Mouse (Mus musculus) heart, postnatal 0 days (tissue): ENCODE results near the gene Mymx. TPM values are rescaled to one million over a fixed set of nuclear protein-coding genes. Genes with fewer than 3 reads are reported as not detected.
"Not testable (repeated sequence)": the region's sequence is repeated elsewhere in the genome, so short reads cannot be mapped to it uniquely, and the experiment has no call there.

Experiments
- ATAC-seq: fragments of 200-750 bp; cut with Nextera tagmentation; 2 replicates; pipeline ENCODE4 v1.8.0; 2017; ENCODE audit warnings: low read depth, moderate number of reproducible peaks, moderate library complexity; ENCODE audit not compliant: insufficient read depth
- DNase-seq: peaks from one replicate; pipeline ENCODE4 v3.0.0-alpha.2; 2016; ENCODE audit warnings: low spot score
- H3K27ac ChIP-seq: fragments of 300-500 bp; sonication (generic); 2 replicates; pipeline ENCODE4 v1.5.1; 2014; ENCODE audit warnings: low read depth, mild to moderate bottlenecking
- H3K27me3 ChIP-seq: fragments of 300-500 bp; sonication (generic); 2 replicates; pipeline ENCODE4 v1.6.1; 2014; ENCODE audit warnings: low read length, mixed read lengths; ENCODE audit not compliant: control insufficient read depth, insufficient read depth
- H3K36me3 ChIP-seq: fragments of 300-500 bp; sonication (generic); replicated peaks from 2 replicates; pipeline ENCODE4 v1.6.1; 2014; ENCODE audit warnings: low read length, mixed read lengths; ENCODE audit not compliant: control insufficient read depth, insufficient read depth
- H3K4me1 ChIP-seq: fragments of 300-500 bp; sonication (generic); 2 replicates; pipeline ENCODE4 v1.6.1; 2014; ENCODE audit warnings: antibody characterized with exemption; ENCODE audit not compliant: control insufficient read depth, insufficient read depth
- H3K4me2 ChIP-seq: fragments of 300-500 bp; sonication (generic); 2 replicates; pipeline ENCODE4 v1.6.1; 2014; ENCODE audit warnings: low read depth, mild to moderate bottlenecking, low read length, moderate library complexity
- H3K4me3 ChIP-seq: fragments of 300-500 bp; sonication (generic); 2 replicates; pipeline ENCODE4 v1.5.1; 2014; ENCODE audit warnings: low read depth, low read length
- H3K9ac ChIP-seq: fragments of 300-500 bp; sonication (generic); replicated peaks from 2 replicates; pipeline ENCODE4 v1.6.1; 2014; ENCODE audit warnings: low read depth, low read length, mixed read lengths
- H3K9me3 ChIP-seq: fragments of 300-500 bp; sonication (generic); replicated peaks from 2 replicates; pipeline ENCODE4 v1.6.1; 2016; ENCODE audit warnings: low read length; ENCODE audit not compliant: control insufficient read depth
- CTCF ChIP-seq: IDR thresholded peaks from 2 replicates; pipeline ENCODE4 v1.5.1; 2016; ENCODE audit warnings: antibody characterized with exemption, control low read depth, low read depth
- EP300 ChIP-seq: IDR thresholded peaks from 2 replicates; pipeline ENCODE4 v1.6.1; 2016; ENCODE audit warnings: antibody characterized with exemption, low read depth
- WGBS: fragments of 180-500 bp; shearing (Covaris S2); extraction: QIAGEN DNeasy Blood & Tissue Kit; methylation state at CpG from one replicate; pipeline ENCODE4 v1.1.7; 2014; 5-methylcytosine and 5-hydroxymethylcytosine counted together
- polyA plus RNA-seq: library from polyadenylated mRNA; unstranded; fragments of >200 nt; fragmentation: Nextera tagmentation; extraction: Ambion mirVana; gene quantifications from 2 replicates; pipeline ENCODE4 v1.2.1, GENCODE M21; 2015
- total RNA-seq: library from RNA; depleted of rRNA; stranded (reverse); fragments of >200 nt; gene quantifications from 2 replicates; pipeline ENCODE4 v1.2.3, GENCODE M21; 2014; ENCODE audit warnings: low replicate concordance

Mymx gene
- total and polyA plus RNA-seq, 2 experiments from 2014 or later = not detected

DNA sequence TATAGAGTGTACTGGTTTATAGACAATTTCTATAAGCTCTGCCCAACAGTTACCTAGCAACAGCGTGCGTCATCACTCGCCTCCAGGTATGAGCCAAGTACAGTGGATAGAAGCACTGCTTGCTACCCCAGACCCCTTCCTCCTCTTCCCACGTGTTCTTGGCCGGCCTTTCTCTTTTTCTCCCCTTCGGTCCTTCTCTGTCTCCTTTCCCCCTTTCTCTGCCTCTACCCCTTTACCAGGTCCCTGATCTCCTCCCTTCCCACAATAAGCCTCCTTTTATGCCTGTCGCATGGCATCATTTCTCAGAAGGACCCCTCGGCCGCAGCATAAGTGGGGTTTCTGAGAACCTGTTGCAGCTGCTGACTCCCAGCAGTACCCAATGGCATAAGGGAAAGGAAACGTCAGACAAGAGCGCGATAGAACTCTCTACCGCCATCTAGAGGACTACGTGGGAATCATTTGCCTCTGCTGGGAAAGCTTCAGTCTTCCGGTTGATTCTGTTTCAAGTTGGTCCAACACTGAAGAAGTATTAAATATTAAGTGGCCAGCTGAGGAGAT is 24.8 kb upstream of the Mymx start:
- Histone ChIP-seq H3K27me3 (no peaks in the 10 kb centered on the region), H3K36me3 (no peaks in the 10 kb centered on the region), H3K9ac (no peak overlapping the region), H3K9me3 (no peaks in the 10 kb centered on the region), H3K4me1 (peaks cover 19% of the 10 kb centered on the region), H3K27ac (no peak overlapping the region), H3K4me2 (peak overlapping the region; percentile 25), H3K4me3 (no peak overlapping the region)
- TF ChIP-seq CTCF (peak; percentile 92), EP300 (no peak)
- 20% methylated on average over 15 of the region's 15 CpGs for WGBS
- ATAC-seq (peak; percentile 47), DNase-seq (peak; percentile 88)

GRCm38 (mm10) chr17:45623425-45623824 is 21.5 kb upstream of the Mymx start:
- H3K36me3 ChIP-seq, DNase-seq, H3K27me3 ChIP-seq, H3K27ac ChIP-seq, H3K4me3 ChIP-seq, H3K9me3 ChIP-seq, H3K4me2 ChIP-seq, H3K9ac ChIP-seq, ATAC-seq: not testable (repeated sequence)
- 0 out of 2 replicates have a peak, but pooled peaks cover 11% of the 10 kb centered on the region for H3K4me1 ChIP-seq
- 86% methylated on average over 8 of the region's 8 CpGs for WGBS

- DNase-seq (peak; percentile 63), ATAC-seq (peak; percentile 79)
- TF ChIP-seq CTCF = no peak
- peak; percentile 70; the same call in 1 of the 2 replicates for TF ChIP-seq EP300
- Histone ChIP-seq H3K4me1 (0 out of 2 replicates have a peak, but pooled peaks cover 11% of the 10 kb centered on the region), H3K9me3 (no peaks in the 10 kb centered on the region), H3K4me3 (peak overlapping the region; percentile 20), H3K36me3 (no peaks in the 10 kb centered on the region), H3K9ac (no peak overlapping the region; the same call in 1 of the 2 replicates), H3K4me2 (peak overlapping the region; percentile 46), H3K27me3 (no peaks in the 10 kb centered on the region), H3K27ac (peak overlapping the region; percentile 82)
- 25% methylated on average over 20 of the region's 20 CpGs for WGBS
Observed at GRCm38 (mm10) chr17:45619386-45620256, 17.7 kb upstream of the Mymx start.

- 27% methylated on average over 8 of the region's 8 CpGs for WGBS
- peak; percentile 57 for DNase-seq
- ATAC-seq = peak; percentile 68
Observed at GRCm38 (mm10) chr17:45618941-45619385, 17.1 kb upstream of the Mymx start.

GRCm38 (mm10) chr17:45617655-45618054 is 15.8 kb upstream of the Mymx start:
- H3K27me3 ChIP-seq = no peaks in the 10 kb centered on the region
- WGBS = 85% methylated on average over 6 of the region's 6 CpGs
- H3K27ac ChIP-seq = no peak overlapping the region
- H3K36me3 ChIP-seq = no peaks in the 10 kb centered on the region
- ATAC-seq (no peak), DNase-seq (no peak)
- 0 out of 2 replicates have a peak, but pooled peaks cover 11% of the 10 kb centered on the region for H3K4me1 ChIP-seq
- H3K4me3 ChIP-seq = no peak overlapping the region
- H3K4me2 ChIP-seq = no peak overlapping the region
- H3K9ac ChIP-seq = no peak overlapping the region
- H3K9me3 ChIP-seq = no peaks in the 10 kb centered on the region
- TF ChIP-seq EP300 = no peak
- no peak for TF ChIP-seq CTCF

More at GRCm38 (mm10) chr17:45618941-45619385, 17.1 kb upstream of the Mymx start:
- H3K9ac ChIP-seq = no peak overlapping the region; the same call in 1 of the 2 replicates
- H3K27ac ChIP-seq = peak overlapping the region; percentile 82
- H3K27me3 ChIP-seq = no peaks in the 10 kb centered on the region
- peak overlapping the region; percentile 46 for H3K4me2 ChIP-seq
- H3K9me3 ChIP-seq = no peaks in the 10 kb centered on the region
- no peaks in the 10 kb centered on the region for H3K36me3 ChIP-seq
- H3K4me3 ChIP-seq = peak overlapping the region; percentile 20
- H3K4me1 ChIP-seq = 0 out of 2 replicates have a peak, but pooled peaks cover 11% of the 10 kb centered on the region
- TF ChIP-seq CTCF (no peak), EP300 (no peak)
